Mouse (Mus musculus) intestine, postnatal 0 days (tissue): ENCODE measurements around the gene 6030468B19Rik. TPM values are rescaled to one million over a fixed set of nuclear protein-coding genes. Genes with fewer than 3 reads are reported as not detected.

ENCODE experiments used
- ATAC-seq: fragments of 200-750 bp; cut with Nextera tagmentation; 2 replicates; pipeline ENCODE4 v1.8.0; 2017; ENCODE audit warnings: mild to moderate bottlenecking, moderate TSS enrichment, moderate library complexity
- H3K27ac ChIP-seq: fragments of 300-500 bp; sonication (generic); 2 replicates; pipeline ENCODE4 v1.5.1; 2014; ENCODE audit warnings: mild to moderate bottlenecking, low read depth, low read length, moderate library complexity
- H3K27me3 ChIP-seq: fragments of 300-500 bp; sonication (generic); replicated peaks from 2 replicates; pipeline ENCODE4 v1.6.1; 2014; ENCODE audit warnings: low read length, mixed read lengths; ENCODE audit not compliant: control insufficient read depth, insufficient read depth
- H3K36me3 ChIP-seq: fragments of 300-500 bp; sonication (generic); 2 replicates; pipeline ENCODE4 v1.6.1; 2014; ENCODE audit warnings: mild to moderate bottlenecking, moderate library complexity; ENCODE audit not compliant: control insufficient read depth, insufficient read depth
- H3K4me1 ChIP-seq: fragments of 300-500 bp; sonication (generic); replicated peaks from 2 replicates; pipeline ENCODE4 v1.6.1; 2014; ENCODE audit warnings: antibody characterized with exemption, low read length, mixed read lengths; ENCODE audit not compliant: control insufficient read depth, insufficient read depth
- H3K4me2 ChIP-seq: fragments of 300-500 bp; sonication (generic); replicated peaks from 2 replicates; pipeline ENCODE4 v1.6.1; 2014; ENCODE audit warnings: low read depth, mild to moderate bottlenecking, moderate library complexity
- H3K4me3 ChIP-seq: fragments of 300-500 bp; sonication (generic); 2 replicates; pipeline ENCODE4 v1.5.1; 2014; ENCODE audit warnings: low read depth, low read length
- H3K9ac ChIP-seq: fragments of 300-500 bp; sonication (generic); 2 replicates; pipeline ENCODE4 v1.6.1; 2014; ENCODE audit warnings: mild to moderate bottlenecking, low read depth, low read length
- H3K9me3 ChIP-seq: fragments of 300-500 bp; sonication (generic); 2 replicates; pipeline ENCODE4 v1.6.1; 2016; ENCODE audit warnings: mixed run types; ENCODE audit not compliant: control insufficient read depth
- CTCF ChIP-seq: sonication (generic); IDR thresholded peaks from 2 replicates; pipeline ENCODE4 v1.5.1; 2016; ENCODE audit warnings: low read depth, mild to moderate bottlenecking, control low read depth, antibody characterized with exemption, moderate library complexity
- WGBS: fragments of 180-500 bp; shearing (Covaris S2); extraction: QIAGEN DNeasy Blood & Tissue Kit; methylation state at CpG from one replicate; pipeline ENCODE4 v1.1.7; 2014; 5-methylcytosine and 5-hydroxymethylcytosine counted together
- polyA plus RNA-seq: library from polyadenylated mRNA; unstranded; fragments of >200 nt; fragmentation: Nextera tagmentation; extraction: Ambion mirVana; gene quantifications from 2 replicates; pipeline ENCODE4 v1.2.1, GENCODE M21; 2015

The 6030468B19Rik gene
- polyA plus RNA-seq, 1 experiment from 2014 or later, result not detected

- Histone ChIP-seq H3K4me1 (no peaks in the 10 kb centered on the region), H3K9ac (no peak overlapping the region), H3K27ac (peak overlapping the region; percentile 46; the same call in 1 of the 2 replicates), H3K9me3 (no peaks in the 10 kb centered on the region), H3K4me3 (no peak overlapping the region), H3K27me3 (no peaks in the 10 kb centered on the region), H3K4me2 (no peak overlapping the region), H3K36me3 (peaks cover 59% of the 10 kb centered on the region; the same call in 1 of the 2 replicates)
- peak; percentile 50; the same call in 1 of the 2 replicates for ATAC-seq
- 61% methylated on average over 20 of the region's 20 CpGs for WGBS
- TF ChIP-seq CTCF, result 0 out of 2 replicates have a peak, but pooled peaks have one; percentile 5
These were observed 28.5 kb upstream of the 6030468B19Rik start for GRCm38 (mm10) chr11:117768725-117769682.

GRCm38 (mm10) chr11:117769683-117770047 is 27.8 kb upstream of the 6030468B19Rik start:
- H3K36me3 ChIP-seq, result peaks cover 55% of the 10 kb centered on the region; the same call in 1 of the 2 replicates
- no peaks in the 10 kb centered on the region for H3K4me1 ChIP-seq
- no peak for ATAC-seq
- no peaks in the 10 kb centered on the region for H3K9me3 ChIP-seq
- no peak overlapping the region for H3K4me3 ChIP-seq
- TF ChIP-seq CTCF, result no peak
- no peak overlapping the region for H3K9ac ChIP-seq
- H3K27me3 ChIP-seq, result no peaks in the 10 kb centered on the region
- no peak overlapping the region for H3K27ac ChIP-seq
- 79% methylated on average over 7 of the region's 7 CpGs for WGBS
- H3K4me2 ChIP-seq, result no peak overlapping the region

GRCm38 (mm10) chr11:117770407-117770806 is 27.1 kb upstream of the 6030468B19Rik start:
- Histone ChIP-seq H3K36me3 (peaks cover 57% of the 10 kb centered on the region; the same call in 1 of the 2 replicates), H3K27ac (no peak overlapping the region), H3K4me2 (no peak overlapping the region), H3K27me3 (no peaks in the 10 kb centered on the region), H3K9ac (no peak overlapping the region), H3K4me3 (no peak overlapping the region), H3K9me3 (no peaks in the 10 kb centered on the region), H3K4me1 (no peaks in the 10 kb centered on the region)
- ATAC-seq, result no peak
- 77% methylated on average over 10 of the region's 10 CpGs for WGBS
- 0 out of 2 replicates have a peak, but pooled peaks have one; percentile 3 for TF ChIP-seq CTCF

- no peak overlapping the region for H3K4me3 ChIP-seq
- H3K9ac ChIP-seq, result no peak overlapping the region
- no peak overlapping the region for H3K4me2 ChIP-seq
- H3K27ac ChIP-seq, result no peak overlapping the region
- ATAC-seq, result no peak
- WGBS, result 93% methylated on average over 7 of the region's 7 CpGs
- TF ChIP-seq CTCF, result no peak
- H3K9me3 ChIP-seq, result no peaks in the 10 kb centered on the region
- H3K36me3 ChIP-seq, result peaks cover 51% of the 10 kb centered on the region; the same call in 1 of the 2 replicates
- H3K4me1 ChIP-seq, result no peaks in the 10 kb centered on the region
- no peaks in the 10 kb centered on the region for H3K27me3 ChIP-seq
These were observed 25.1 kb upstream of the 6030468B19Rik start for GRCm38 (mm10) chr11:117772352-117772751.

- ATAC-seq, result no peak
- peaks cover 55% of the 10 kb centered on the region; the same call in 1 of the 2 replicates for H3K36me3 ChIP-seq
- TF ChIP-seq CTCF, result no peak
These were observed 22.5 kb upstream of the 6030468B19Rik start for GRCm38 (mm10) chr11:117774925-117775324.

GRCm38 (mm10) chr11:117775540-117775939 is 21.9 kb upstream of the 6030468B19Rik start:
- no peaks in the 10 kb centered on the region for H3K9me3 ChIP-seq
- no peak for ATAC-seq
- WGBS, result 91% methylated on average over 13 of the region's 13 CpGs
- TF ChIP-seq CTCF, result no peak
- H3K4me3 ChIP-seq, result no peak overlapping the region
- H3K9ac ChIP-seq, result no peak overlapping the region
- no peak overlapping the region for H3K4me2 ChIP-seq
- peaks cover 49% of the 10 kb centered on the region; the same call in 1 of the 2 replicates for H3K36me3 ChIP-seq
- H3K27me3 ChIP-seq, result no peaks in the 10 kb centered on the region
- 0 out of 2 replicates have a peak, but pooled peaks cover 4% of the 10 kb centered on the region for H3K4me1 ChIP-seq
- no peak overlapping the region for H3K27ac ChIP-seq

More at GRCm38 (mm10) chr11:117774925-117775324, 22.5 kb upstream of the 6030468B19Rik start:
- no peaks in the 10 kb centered on the region for H3K9me3 ChIP-seq
- 0 out of 2 replicates have a peak, but pooled peaks cover 4% of the 10 kb centered on the region for H3K4me1 ChIP-seq
- no peak overlapping the region for H3K4me2 ChIP-seq
- H3K27ac ChIP-seq, result no peak overlapping the region
- H3K27me3 ChIP-seq, result no peaks in the 10 kb centered on the region
- no peak overlapping the region for H3K9ac ChIP-seq
- no peak overlapping the region for H3K4me3 ChIP-seq
- 93% methylated on average over 10 of the region's 10 CpGs for WGBS
